Mouse (Mus musculus): ENCODE results near the gene Slc22a5.
"Not testable (repeated sequence)": the region's sequence is repeated elsewhere in the genome, so short reads cannot be mapped to it uniquely, and the experiment has no call there.

Slc22a5 gene

DNA sequence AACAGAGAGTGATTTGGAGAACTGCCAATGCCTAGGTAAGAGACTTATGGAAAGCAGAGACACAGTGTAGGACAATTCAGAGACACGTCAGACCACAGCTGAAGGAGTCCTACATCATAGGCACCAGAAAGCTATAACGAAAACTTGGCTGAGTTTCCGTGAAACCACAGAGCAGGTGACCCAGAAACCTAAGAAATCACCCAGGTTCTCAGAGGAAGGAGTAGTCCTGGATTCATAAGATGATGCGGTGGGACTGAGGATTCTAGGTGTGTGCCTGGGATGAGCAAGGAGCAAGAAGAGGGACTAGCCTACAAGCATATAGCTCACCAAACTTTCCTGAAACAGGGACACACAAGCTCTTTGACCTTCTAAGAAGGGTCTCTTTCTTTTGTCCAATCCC lies 3.2 kb downstream of the Slc22a5 start:
- no peak for DNase-seq

DNA sequence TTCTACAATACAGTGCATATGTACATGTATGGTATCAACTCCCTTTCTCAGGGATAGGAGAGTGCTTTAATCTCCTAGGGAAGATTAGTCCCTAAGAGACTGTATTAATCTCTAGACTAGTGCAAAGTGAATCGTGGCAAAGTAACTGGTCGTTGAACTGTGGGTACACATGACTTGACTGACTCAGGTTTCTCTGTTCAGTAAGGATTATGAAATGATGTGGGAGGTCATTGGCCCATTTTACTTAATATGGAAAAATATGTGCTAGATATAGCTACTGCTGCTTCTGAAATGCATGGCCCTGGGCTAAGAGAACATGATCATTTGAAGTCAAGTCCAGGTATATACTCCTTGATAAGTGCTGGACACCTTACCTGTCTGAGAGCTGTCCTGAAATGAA lies 8.2 kb downstream of the Slc22a5 start:
- DNase-seq: no peak

- not testable (repeated sequence) for DNase-seq
These were observed 13.4 kb downstream of the Slc22a5 start for GRCm38 (mm10) chr11:53878096-53878495.

- DNase-seq: no peak
These were observed 15.0 kb downstream of the Slc22a5 start for GRCm38 (mm10) chr11:53876488-53876887.

GRCm38 (mm10) chr11:53874706-53875105 lies 16.8 kb downstream of the Slc22a5 start:
- no peak for DNase-seq

DNA sequence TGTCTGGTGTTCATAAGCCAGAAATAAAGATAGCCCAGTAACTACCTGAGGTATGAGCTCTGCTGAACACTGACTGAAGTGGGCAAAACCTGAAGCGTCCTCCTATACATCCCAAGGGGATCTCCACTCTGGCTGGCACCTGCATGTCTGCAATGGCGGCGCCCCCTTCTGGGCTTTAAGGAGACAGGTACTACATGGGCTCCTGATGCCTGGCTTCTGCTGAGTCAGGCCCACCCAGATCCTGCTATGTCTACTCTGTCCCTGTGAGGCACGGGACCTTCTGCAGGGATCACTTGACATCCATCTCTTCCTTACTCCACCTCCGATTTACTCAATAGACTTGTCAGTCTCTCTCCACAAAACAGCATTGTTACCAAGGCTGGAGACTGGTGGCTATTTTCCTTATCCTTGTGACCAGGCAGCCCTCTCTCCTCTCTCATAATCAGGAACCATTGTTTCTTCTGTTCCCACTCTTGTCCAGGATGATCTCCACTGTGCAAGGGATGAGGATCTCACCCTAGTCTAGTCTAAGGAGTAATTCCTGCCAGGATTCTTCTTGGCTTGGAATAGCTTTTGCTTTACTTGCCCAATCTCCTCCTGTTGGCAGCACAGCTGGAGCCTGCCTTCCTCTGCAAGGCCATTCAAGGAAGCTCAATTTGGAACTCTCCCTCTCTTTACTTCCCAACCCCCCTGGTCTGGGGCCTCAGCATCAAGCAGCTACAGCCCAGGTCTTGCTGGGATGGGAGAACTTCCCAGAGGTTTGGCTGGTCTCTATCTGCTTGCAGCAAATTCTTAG lies 17.4 kb downstream of the Slc22a5 start:
- DNase-seq: not testable (repeated sequence)

- DNase-seq: no peak
These were observed 19.5 kb downstream of the Slc22a5 start for GRCm38 (mm10) chr11:53871786-53872507.

GRCm38 (mm10) chr11:53869172-53869571 lies 22.3 kb downstream of the Slc22a5 start:
- no peak for DNase-seq

GRCm38 (mm10) chr11:53868323-53868722 lies 23.1 kb downstream of the Slc22a5 start:
- DNase-seq: not testable (repeated sequence)

DNA sequence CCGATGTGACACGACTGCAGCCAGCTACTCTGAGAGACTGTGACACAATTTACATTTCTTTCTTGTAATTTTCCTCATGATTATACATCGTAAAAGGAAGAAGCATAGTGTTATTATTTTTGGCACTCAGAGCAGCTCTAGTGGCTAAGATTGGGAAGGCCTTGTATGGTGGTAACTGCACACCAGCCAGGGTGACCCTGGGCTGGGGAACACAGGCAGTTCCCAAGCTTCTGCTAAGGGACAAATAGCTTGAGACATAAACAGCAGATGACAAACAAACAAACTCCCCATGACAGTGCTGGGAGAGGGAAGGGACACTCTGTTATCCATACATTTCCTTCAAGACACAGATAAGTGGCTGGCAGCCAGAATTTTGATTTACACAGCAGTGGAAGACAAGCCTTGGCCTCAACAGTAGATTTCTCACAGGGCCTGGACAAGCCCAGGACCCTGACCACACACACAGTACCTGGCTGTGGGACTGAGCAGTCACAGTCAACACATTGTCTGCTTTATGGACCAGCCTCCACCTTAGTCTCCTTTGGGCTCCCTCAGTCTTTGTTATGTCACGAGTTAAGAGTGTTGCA lies 26.6 kb downstream of the Slc22a5 start:
- DNase-seq: not testable (repeated sequence)

DNA sequence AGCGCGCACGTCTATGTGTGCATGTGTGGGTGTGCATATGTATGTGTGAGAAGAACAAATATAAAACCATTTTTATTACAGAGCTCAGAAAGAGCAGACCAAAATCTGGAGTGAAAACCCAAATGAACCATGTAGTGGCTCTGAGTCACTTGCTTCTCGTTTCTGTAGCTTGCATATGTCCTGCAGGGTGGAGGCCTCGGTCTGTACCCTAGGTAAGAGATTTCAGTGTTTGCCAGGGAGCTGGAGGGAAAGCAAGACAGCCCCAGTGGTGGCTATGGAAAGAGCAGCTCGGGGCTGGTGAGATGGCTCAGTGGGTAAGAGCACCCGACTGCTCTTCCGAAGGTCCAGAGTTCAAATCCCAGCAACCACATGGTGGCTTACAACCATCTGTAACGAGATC lies 30.5 kb downstream of the Slc22a5 start:
- DNase-seq: not testable (repeated sequence)

DNA sequence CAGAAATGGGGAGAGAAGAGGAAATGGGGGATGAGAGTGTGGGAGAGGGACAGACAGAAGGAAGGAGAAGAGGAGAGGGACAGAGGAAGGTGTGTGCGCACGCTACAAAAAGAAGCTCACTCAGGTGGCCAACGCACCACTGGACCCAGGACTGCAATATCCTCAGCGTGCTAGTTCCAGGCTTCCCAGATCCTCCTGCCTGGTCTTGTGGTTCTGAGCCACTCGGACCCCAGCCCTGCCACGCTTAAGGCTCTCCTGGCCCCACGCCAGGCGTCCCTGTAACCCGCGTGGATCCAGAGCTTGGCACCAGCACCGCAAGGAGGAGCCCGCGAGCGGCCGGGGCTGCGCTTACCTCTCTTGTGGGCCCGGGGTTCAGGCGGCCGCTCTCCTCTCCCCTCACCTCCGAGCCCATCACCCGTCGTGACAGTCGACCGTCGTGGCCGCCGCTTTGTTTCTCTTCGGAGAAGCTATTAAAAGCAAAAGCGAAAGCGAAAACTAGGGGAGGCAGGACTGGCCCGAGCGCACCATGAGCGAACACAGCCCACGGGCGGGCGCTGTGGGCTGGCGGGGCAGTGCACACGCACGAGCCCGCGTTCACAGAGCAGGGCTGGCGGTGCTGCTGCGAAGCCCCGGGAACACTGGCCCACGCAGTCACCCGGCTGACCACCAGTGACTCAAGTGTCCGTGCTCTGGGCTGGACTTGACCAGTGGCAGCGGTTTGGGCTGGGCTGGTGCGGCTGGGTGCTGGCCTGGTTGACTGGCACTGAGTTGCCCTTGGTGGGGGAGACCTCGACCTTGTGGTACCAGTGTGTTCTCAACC lies 32.5 kb downstream of the Slc22a5 start, which contains the start of gene Gm12216:
Gene Gm12216, minus strand, starts transcription at position 496 of the 820 bp plus-strand sequence.
- peak; percentile 45 for DNase-seq

- no peak for DNase-seq
These were observed 33.3 kb downstream of the Slc22a5 start for GRCm38 (mm10) chr11:53858058-53858760.

GRCm38 (mm10) chr11:53853665-53854064 lies 37.8 kb downstream of the Slc22a5 start:
- DNase-seq: no peak

DNA sequence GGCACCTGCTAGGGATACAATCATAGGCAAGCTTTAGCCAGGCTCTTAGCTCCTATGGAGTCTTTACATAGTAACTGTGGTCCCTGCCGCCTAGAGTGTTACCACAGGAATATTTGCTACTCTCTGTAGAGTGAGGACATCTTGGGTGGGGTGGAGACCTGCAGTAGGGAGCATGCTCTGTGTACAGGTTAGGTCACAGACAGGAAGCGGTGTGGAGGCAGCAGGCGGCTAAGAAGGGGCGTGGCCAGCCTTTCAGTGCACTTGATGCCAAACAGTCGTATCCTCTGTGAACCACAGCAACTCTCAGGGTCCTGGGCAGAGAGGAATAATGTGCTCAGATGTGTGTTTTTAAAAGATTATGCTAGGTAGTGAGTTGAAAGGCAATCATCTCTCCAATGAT lies 39.7 kb downstream of the Slc22a5 start:
- DNase-seq: no peak

DNA sequence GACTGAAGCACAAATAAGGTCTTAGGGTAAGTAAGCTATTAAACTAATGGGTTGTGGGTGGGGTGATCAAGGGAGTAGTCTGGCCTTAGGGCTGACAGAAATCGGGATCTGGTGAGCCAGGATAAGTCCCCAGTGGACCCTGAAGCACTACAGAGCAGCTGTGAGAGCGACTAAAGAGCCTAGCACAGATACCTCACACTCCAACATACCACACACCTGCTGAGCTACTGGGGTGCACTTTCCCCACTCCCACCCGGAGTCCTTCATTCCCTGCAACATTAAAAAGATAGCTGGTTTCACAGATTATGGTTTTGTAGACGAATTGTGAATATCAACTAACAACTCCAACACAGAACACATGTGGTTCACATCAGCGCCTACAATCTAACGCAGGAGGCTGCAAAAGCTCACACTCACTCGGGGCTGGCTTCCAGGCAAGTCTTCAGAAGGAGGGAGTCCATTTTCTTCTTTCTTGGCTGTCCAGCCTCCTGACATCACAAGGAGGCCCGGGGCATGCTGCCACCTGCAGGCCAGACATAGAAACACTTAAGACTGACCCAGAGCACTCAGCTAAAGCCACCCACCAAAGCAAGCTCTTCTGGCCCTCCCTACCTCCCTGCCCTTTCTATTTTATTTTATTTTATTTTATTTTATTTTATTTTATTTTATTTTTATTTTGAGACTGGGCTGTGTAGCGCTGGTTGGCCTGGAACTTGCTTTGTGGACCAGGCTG lies 41.7 kb downstream of the Slc22a5 start:
- DNase-seq: peak; percentile 68

- peak; percentile 30 for DNase-seq
These were observed 45.8 kb downstream of the Slc22a5 start for GRCm38 (mm10) chr11:53845680-53846079.

- no peak for DNase-seq
These were observed 48.4 kb downstream of the Slc22a5 start for GRCm38 (mm10) chr11:53843106-53843505.

DNA sequence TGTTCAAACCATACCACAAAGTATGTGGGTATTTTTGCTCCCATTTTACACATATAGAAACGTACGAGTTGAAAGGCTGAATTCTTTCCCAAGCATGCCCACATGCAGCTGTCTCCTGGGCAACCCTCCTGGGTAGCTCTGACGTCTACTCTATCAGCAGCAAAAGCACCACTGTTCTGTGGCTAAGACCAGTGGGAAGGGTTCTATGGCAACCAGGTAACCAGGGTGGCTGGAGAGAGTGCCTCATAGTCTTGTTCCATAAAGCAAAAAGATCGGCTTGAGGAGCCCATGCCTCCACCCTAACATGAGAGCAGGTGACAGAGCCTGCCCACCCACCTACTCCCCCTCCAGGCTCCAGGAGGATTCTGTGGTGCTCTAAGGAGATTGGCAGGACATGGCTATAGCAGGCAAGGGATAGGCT lies 49.3 kb downstream of the Slc22a5 start:
- no peak for DNase-seq

DNA sequence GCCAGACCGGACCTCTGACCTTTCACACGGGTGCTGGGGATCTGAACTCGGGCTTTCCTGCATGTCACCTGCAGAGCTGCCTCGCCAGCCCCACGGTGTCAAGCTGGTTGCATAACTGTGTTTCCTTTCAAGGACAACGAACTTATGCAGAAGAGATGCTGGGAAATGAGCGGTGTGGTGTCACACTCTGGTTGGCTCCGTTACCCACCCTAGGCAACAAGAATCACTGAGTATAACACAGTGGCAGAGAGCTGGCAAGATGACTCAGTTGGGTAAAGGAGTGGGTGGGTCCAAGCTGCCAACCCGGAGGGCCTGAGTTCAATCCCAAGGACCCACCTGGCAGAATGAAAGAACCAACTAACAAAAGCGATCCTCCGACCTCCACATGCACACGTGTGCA lies 49.9 kb downstream of the Slc22a5 start:
- DNase-seq: no peak
